Mouse (Mus musculus) embryonic facial prominence, embryonic 10.5 days (tissue): ENCODE results near the gene Ttc28. TPM values are rescaled to one million over a fixed set of nuclear protein-coding genes. Genes with fewer than 3 reads are reported as not detected.

Experiments
- DNase-seq: peaks from one replicate; pipeline ENCODE4 v3.0.0-alpha.2; 2017; ENCODE audit warnings: low spot score
- H3K27ac ChIP-seq: fragments of 300-500 bp; sonication (generic); replicated peaks from 2 replicates; pipeline ENCODE4 v1.5.1; 2016; ENCODE audit warnings: mild to moderate bottlenecking
- H3K27me3 ChIP-seq: fragments of 300-500 bp; sonication (generic); replicated peaks from 2 replicates; pipeline ENCODE4 v1.6.1; 2016; ENCODE audit warnings: low read depth, mild to moderate bottlenecking; ENCODE audit not compliant: poor library complexity, severe bottlenecking
- H3K36me3 ChIP-seq: fragments of 300-500 bp; sonication (generic); replicated peaks from 2 replicates; pipeline ENCODE4 v1.6.1; 2016; ENCODE audit warnings: mild to moderate bottlenecking, moderate library complexity
- H3K4me1 ChIP-seq: fragments of 300-500 bp; sonication (generic); 2 replicates; pipeline ENCODE4 v1.6.1; 2016
- H3K4me3 ChIP-seq: fragments of 300-500 bp; sonication (generic); 2 replicates; pipeline ENCODE4 v1.5.1; 2016; ENCODE audit warnings: mild to moderate bottlenecking, moderate library complexity
- H3K9me3 ChIP-seq: fragments of 300-500 bp; sonication (generic); 2 replicates; pipeline ENCODE4 v1.6.1; 2016; ENCODE audit warnings: mild to moderate bottlenecking
- WGBS: fragments of 180-500 bp; shearing (Covaris S2); methylation state at CpG from one replicate; pipeline ENCODE4 v1.1.7; 2016; 5-methylcytosine and 5-hydroxymethylcytosine counted together
- polyA plus RNA-seq: library from polyadenylated mRNA; unstranded; fragments of >200 nt; fragmentation: Nextera tagmentation; extraction: Ambion mirVana; gene quantifications from 2 replicates; pipeline ENCODE4 v1.2.1, GENCODE M21; 2016

The Ttc28 gene
- polyA plus RNA-seq, 1 experiment from 2014 or later: 12.8 TPM

DNA sequence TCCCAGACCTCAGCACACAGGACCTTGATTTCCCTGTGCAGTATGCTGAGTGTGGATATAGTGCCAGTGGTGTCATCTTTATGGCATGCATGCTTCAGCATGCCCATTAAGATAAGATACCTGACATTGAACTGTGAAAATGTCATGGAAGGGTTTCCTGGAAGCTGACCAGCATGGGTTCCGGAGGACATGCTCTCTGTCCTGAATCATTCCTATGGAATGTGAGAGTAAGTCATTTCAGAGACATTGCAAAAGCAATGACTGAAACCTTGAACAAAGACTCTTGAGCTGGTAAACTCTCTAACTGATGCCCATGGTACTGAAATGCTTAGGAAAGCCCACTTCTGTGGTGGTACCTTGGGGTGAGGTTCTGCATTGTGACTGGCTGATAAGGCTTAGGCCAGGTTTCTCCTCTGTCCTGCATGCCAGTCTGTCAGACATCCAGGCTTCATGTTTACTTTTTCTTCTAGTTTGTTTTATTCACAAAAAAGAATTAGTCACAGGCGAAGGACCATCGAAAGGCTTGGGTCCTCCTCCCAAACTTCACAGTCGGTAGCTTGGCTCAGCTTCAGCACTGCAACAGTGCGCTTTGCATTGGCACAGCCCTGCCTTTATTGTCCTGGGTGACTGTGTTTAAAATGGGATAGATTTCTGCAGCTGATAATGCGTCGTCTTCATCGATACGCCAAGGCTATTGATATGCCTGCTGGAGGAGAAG lies 242.9 kb downstream of the Ttc28 start:
- H3K4me3 ChIP-seq: no peak overlapping the region
- no peaks in the 10 kb centered on the region for H3K27me3 ChIP-seq
- 83% methylated on average over 9 of the region's 9 CpGs for WGBS
- H3K4me1 ChIP-seq: peaks cover 21% of the 10 kb centered on the region
- no peak overlapping the region for H3K27ac ChIP-seq
- 0 out of 2 replicates have a peak, but pooled peaks cover 5% of the 10 kb centered on the region for H3K36me3 ChIP-seq
- DNase-seq: no peak
- H3K9me3 ChIP-seq: no peaks in the 10 kb centered on the region

DNA sequence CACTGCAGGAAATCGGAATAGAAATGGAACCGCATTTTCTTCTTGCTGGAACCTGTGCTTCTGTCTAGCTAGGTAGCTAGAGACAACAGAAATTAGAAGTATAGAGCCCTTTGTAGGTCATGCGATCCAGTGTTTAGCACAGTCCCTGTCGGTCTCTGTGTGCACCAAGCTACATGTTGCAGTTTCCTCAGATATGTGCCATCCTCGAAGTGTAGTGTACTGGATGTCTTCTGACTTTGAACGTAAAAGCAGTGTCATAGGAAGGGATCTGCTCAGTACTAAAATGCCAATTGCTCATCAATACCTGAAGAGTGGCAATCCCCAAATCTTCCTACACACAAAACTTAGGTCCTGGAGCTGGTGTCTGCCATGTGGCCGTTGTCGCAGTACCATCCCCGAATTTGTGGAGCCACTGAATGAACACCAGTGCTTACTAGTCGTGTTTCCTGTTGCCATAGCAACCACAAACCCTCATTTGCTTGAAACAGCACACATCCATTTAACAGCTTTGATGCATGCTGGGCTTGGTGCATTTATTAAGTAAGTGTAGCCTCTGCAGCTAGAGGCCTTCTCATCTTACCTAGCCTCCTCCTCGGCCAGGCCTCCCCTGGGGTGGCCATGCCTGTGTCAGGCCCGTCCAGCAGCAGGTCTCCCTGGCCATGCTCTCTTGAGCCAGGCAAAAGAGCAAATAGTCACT lies 243.6 kb downstream of the Ttc28 start:
- Histone ChIP-seq H3K27ac (no peak overlapping the region), H3K27me3 (no peaks in the 10 kb centered on the region), H3K9me3 (no peaks in the 10 kb centered on the region), H3K36me3 (0 out of 2 replicates have a peak, but pooled peaks cover 5% of the 10 kb centered on the region), H3K4me3 (no peak overlapping the region), H3K4me1 (peaks cover 21% of the 10 kb centered on the region)
- 58% methylated on average over 12 of the region's 12 CpGs for WGBS
- DNase-seq: no peak

DNA sequence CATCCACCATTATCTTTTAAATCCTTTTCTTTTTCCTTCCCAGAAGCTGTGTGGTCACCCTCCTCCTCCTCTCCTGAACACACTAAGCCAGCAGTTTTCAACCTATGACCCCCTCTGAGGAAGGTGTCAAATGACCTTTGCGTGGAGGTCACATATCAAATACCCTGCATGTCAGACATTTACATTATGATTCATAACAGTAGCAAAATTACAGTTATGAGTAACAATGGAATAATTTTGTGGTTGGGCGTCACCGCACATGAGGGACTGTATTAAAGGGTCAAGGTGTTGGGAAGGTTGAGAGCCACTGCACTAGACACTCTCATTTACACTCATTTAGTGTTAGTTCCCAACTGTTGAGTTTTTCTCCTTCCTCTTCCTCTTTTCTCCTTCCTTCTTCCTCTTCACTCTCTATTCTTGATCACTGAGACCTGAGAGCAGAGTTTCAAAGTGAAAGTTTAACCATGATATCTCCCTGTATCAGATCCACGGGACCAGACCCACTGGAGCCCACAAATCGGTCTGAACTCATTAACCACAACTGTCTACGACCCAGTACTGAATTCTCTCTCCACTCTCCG lies 245.1 kb downstream of the Ttc28 start:
- Histone ChIP-seq H3K4me3 (no peak overlapping the region), H3K9me3 (no peaks in the 10 kb centered on the region), H3K36me3 (no peaks in the 10 kb centered on the region), H3K27ac (no peak overlapping the region), H3K4me1 (peaks cover 32% of the 10 kb centered on the region), H3K27me3 (no peaks in the 10 kb centered on the region)
- WGBS: 90% methylated on average over 7 of the region's 7 CpGs
- no peak for DNase-seq

DNA sequence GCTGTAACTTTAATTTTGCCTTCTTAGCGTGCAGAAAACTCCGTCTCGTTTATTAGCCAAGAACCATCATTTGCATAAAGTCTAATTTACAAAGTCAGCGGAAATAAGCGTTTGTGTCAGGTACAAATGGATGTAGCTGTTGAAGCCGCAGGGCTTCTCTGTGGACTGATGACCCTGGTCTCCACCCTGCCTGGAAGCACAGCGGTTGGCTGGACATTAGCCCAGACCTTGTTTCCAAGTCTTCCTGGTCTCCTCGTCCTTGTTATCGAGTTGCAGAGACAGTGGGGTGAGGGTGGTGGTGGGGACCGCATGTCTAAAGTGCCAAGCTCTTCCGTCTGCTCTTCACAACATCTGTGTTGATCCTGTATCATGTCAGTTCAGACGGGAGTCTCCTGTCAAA lies 246.1 kb downstream of the Ttc28 start:
- 89% methylated on average over 12 of the region's 12 CpGs for WGBS
- Histone ChIP-seq H3K4me1 (peaks cover 32% of the 10 kb centered on the region), H3K27me3 (no peaks in the 10 kb centered on the region), H3K9me3 (no peaks in the 10 kb centered on the region), H3K4me3 (no peak overlapping the region), H3K36me3 (no peaks in the 10 kb centered on the region), H3K27ac (no peak overlapping the region)
- no peak for DNase-seq

DNA sequence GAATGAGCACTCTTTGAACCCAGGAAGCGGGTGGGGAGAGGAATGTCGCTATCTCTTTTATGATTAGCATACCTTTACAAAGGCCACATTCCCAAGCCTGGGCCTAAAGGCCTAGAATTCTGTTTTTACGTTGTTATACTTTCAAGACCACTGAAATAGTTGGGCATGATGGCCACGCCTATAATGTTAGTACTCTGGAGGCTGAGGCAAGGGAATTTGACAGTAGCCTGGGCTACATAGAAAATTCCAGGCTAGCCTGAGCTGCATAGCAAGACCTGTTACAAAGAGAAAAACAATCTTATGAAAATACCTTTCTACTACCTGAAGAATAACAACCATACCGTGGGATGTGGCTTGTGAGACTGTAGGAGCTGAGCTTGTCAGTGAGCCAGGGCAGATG lies 248.2 kb downstream of the Ttc28 start:
- no peak for DNase-seq
- Histone ChIP-seq H3K4me3 (no peak overlapping the region), H3K27ac (no peak overlapping the region), H3K4me1 (peaks cover 20% of the 10 kb centered on the region), H3K36me3 (0 out of 2 replicates have a peak, but pooled peaks cover 2% of the 10 kb centered on the region), H3K9me3 (no peaks in the 10 kb centered on the region), H3K27me3 (no peaks in the 10 kb centered on the region)
- WGBS: 78% methylated on average over 5 of the region's 5 CpGs

DNA sequence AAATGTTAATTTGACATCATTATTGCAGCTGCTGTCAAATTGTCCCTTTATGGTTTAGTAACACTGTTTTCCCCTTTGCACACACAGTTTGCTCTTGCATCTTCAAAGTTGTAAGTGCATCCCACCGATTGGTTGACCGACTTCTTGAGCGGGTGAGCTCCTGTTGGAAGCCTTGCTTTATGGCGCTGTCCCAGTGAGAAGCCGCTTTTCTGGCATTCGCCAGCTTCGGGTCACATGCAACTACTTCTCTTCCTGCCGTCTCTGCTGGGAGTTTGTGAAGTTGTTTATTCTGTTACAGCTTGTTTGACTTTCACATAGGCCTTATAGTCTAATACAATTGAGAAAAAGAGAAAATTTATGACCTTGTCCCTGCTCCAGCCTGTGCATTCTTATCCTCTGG lies 250.5 kb downstream of the Ttc28 start:
- Histone ChIP-seq H3K9me3 (no peaks in the 10 kb centered on the region), H3K36me3 (0 out of 2 replicates have a peak, but pooled peaks cover 2% of the 10 kb centered on the region), H3K4me3 (no peak overlapping the region), H3K27me3 (no peaks in the 10 kb centered on the region), H3K4me1 (peaks cover 11% of the 10 kb centered on the region), H3K27ac (no peak overlapping the region)
- DNase-seq: no peak
- 93% methylated on average over 8 of the region's 8 CpGs for WGBS

DNA sequence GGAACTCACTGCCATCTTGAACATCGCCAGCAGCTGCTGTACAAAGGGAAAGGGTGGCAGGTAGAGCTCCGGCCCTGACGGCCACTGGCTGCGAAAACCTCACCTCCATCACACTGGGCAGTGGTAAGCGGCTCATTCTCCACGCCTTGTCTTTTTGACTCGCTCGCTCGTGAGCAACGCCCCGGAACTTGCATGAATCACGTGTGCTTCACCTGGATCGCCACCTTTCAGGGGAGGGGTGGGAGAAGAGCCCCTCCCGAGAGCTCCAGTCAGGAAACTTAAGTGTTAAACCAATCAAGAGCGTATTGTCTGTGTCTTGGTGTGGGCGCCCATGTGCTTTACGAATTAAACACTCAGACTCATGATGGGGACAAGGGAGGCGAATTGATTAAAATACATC lies 252.0 kb downstream of the Ttc28 start:
- H3K9me3 ChIP-seq: no peaks in the 10 kb centered on the region
- no peaks in the 10 kb centered on the region for H3K27me3 ChIP-seq
- H3K36me3 ChIP-seq: 0 out of 2 replicates have a peak, but pooled peaks cover 2% of the 10 kb centered on the region
- H3K27ac ChIP-seq: no peak overlapping the region
- no peak overlapping the region for H3K4me3 ChIP-seq
- 94% methylated on average over 18 of the region's 18 CpGs for WGBS
- peaks cover 24% of the 10 kb centered on the region for H3K4me1 ChIP-seq
- no peak for DNase-seq

DNA sequence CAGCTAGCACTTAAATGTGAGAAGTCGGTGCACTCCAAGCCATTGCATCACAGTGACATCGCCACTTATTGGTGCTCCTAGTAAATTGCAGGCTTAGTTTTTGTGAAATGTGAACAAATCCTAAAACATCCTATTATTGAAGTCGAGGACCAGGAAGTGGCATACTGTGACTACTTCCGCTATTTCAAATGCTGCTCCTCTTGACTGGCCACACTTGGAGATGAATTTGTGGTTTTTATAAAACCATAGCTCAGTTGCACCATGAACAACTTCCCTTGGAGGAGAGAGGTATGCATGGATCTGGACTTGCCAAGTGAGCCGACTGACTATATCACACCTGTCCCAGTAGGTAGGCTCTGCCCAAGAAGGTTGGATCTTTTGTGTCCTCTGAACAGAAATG lies 253.5 kb downstream of the Ttc28 start:
- 94% methylated on average over 5 of the region's 5 CpGs for WGBS
- no peaks in the 10 kb centered on the region for H3K9me3 ChIP-seq

DNA sequence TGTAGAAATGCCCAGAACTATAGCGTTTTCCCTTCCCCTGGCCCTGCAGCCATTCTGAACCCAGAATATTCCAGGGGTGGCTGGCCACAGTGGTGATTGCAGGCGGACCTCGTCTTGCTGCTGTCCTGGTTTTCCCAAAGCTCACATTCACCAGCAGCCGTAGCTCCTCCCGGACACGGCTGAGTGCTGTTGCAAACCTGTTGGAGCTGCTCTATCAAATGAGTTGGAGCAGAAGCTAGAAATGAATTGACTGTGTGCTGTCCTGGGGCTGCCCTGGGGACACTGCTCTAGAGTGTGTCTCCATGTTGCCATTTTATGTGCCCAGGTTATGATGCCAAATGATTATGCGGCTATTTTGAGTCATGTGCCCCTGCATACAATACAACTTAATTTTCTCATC lies 254.2 kb downstream of the Ttc28 start:
- no peak overlapping the region for H3K27ac ChIP-seq
- no peak for DNase-seq
- no peaks in the 10 kb centered on the region for H3K9me3 ChIP-seq
- WGBS: 95% methylated on average over 7 of the region's 7 CpGs
- H3K27me3 ChIP-seq: no peaks in the 10 kb centered on the region
- peaks cover 41% of the 10 kb centered on the region for H3K4me1 ChIP-seq
- H3K4me3 ChIP-seq: no peak overlapping the region
- 0 out of 2 replicates have a peak, but pooled peaks cover 2% of the 10 kb centered on the region for H3K36me3 ChIP-seq

More for the DNA sequence above, 253.5 kb downstream of the Ttc28 start:
- Histone ChIP-seq H3K4me1 (peaks cover 40% of the 10 kb centered on the region), H3K27me3 (no peaks in the 10 kb centered on the region), H3K4me3 (no peak overlapping the region), H3K36me3 (0 out of 2 replicates have a peak, but pooled peaks cover 2% of the 10 kb centered on the region), H3K27ac (no peak overlapping the region)
- no peak for DNase-seq

DNA sequence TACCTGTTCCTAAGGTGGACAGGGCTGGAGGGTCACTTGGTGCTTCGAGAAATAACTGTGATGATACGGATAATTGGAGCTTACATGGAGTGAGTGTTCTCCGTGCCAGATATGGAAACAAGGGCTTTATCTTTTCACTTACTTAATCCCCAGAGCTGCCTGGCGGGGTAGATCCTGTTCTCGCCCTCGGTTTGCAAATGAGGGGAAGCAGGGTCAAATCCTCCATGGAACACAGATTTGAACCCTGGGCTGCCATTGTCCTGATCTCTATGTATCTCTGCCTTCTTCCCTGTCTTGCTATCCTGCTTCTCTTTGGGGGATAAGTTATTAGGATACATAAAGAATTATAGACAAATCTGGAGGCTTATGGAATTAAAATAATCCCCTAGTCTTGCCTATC lies 257.7 kb downstream of the Ttc28 start:
- H3K4me1 ChIP-seq: peaks cover 66% of the 10 kb centered on the region
- no peaks in the 10 kb centered on the region for H3K27me3 ChIP-seq
- 45% methylated on average over 6 of the region's 6 CpGs for WGBS
- H3K36me3 ChIP-seq: no peaks in the 10 kb centered on the region
- no peak for DNase-seq
- H3K27ac ChIP-seq: peak overlapping the region; percentile 40; the same call in 1 of the 2 replicates
- H3K4me3 ChIP-seq: peak overlapping the region; percentile 17; the same call in 1 of the 2 replicates
- H3K9me3 ChIP-seq: no peaks in the 10 kb centered on the region

DNA sequence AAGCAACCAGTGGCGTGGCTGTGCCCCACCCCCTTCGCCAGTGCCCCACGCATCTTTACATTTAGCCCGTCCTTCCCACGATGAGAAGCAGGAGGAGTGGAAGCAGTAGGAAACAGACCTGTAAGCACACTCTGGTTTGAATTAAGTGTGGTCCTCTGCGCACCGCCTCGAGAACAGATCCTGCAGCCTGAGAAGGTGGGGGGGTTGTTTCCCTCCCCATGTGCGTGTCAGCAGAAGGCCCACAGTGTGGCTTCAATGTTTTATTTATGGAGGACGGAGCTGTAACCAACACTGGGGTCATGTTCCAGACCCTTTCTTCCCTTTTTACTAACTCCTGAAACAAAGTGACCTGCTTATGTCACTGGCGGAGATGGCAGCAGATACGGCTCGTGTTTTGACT lies 258.1 kb downstream of the Ttc28 start:
- Histone ChIP-seq H3K9me3 (no peaks in the 10 kb centered on the region), H3K36me3 (no peaks in the 10 kb centered on the region), H3K4me1 (peaks cover 68% of the 10 kb centered on the region), H3K27me3 (no peaks in the 10 kb centered on the region), H3K27ac (peak overlapping the region; percentile 40; the same call in 1 of the 2 replicates), H3K4me3 (peak overlapping the region; percentile 17; the same call in 1 of the 2 replicates)
- WGBS: 32% methylated on average over 13 of the region's 13 CpGs
- DNase-seq: peak; percentile 54

DNA sequence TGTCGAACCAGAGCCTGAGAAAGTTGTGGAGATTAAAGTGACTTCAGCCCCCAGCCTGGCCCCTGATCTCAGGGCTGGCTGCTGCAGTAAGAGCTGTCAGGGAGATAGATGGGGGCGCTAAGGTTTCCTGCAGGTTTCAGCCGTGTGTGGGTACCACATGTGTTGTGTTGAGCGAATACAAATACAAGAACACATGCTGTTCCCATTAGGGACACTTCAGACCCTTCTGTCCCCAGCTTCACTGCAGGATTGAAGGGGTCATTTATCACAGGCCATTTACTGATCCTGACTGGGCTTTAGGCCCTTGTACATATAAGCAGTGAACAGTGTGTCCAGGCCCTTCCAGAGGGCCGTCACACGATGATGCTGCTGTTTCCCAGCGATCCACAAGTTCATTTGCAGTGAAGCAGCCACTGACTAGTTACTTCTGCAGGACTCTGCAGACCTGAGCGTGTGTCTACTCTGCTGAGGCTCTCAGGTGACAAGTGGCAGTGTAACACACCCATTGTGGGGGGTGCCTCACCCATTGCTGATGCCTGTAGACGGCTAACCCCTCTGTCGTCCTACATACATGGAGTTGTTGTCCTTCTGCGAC lies 258.7 kb downstream of the Ttc28 start:
- Histone ChIP-seq H3K36me3 (no peaks in the 10 kb centered on the region), H3K9me3 (no peaks in the 10 kb centered on the region), H3K27ac (peak overlapping the region; percentile 74), H3K4me3 (no peak overlapping the region), H3K4me1 (peaks cover 70% of the 10 kb centered on the region), H3K27me3 (no peaks in the 10 kb centered on the region)
- WGBS: 35% methylated on average over 11 of the region's 11 CpGs
- DNase-seq: peak; percentile 60
